In genomic region chr2:68563331-68563730, GRCm38 (mm10) we compare ENCODE assay signal across 8 mouse cellular contexts.
DNase-seq lines count a peak whose midpoint lies in the region; ATAC-seq lines count a peak whose summit lies in the region.

No protein-coding gene starts in this region.

- peak; percentile 44; the same call in 1 of the 2 replicates for ATAC-seq in frontal cortex, adult (ENCODE audit: low TSS enrichment)

- no peak for DNase-seq in frontal cortex, postnatal 14 days (ENCODE audit: low spot score in 2 of 2)
- peak; percentile 12 for DNase-seq in urinary bladder, postnatal 25 days (ENCODE audit: low spot score)
- no peak for DNase-seq in urinary bladder, adult 18-20 months (ENCODE audit: low spot score in 2 of 2)
- DNase-seq in embryo, embryonic 11.5 days (ENCODE audit: low read depth, low spot score), result peak; percentile 51
- DNase-seq in kidney, adult 18-20 months, result peak; percentile 8
- DNase-seq in lung, postnatal 14 days, result peak; percentile 31
- no peak for DNase-seq in spleen, postnatal 14 days (ENCODE audit: low spot score in 2 of 2)

Comparison
In these comparisons a context has a peak if more than half of its experiments do, and no peak if none do; other contexts are left out.
1. DNase-seq: peak in urinary bladder, postnatal 25 days (single experiment), embryo, embryonic 11.5 days (single experiment), kidney, adult 18-20 months (single experiment) and lung, postnatal 14 days (single experiment); none in frontal cortex, postnatal 14 days (0 of 2), urinary bladder, adult 18-20 months (0 of 2) and spleen, postnatal 14 days (0 of 2).